Mouse (Mus musculus) splenic B cell, adult 2 months (primary cell): ENCODE measurements around the gene Kcnab2.
A peak's percentile ranks its signal among the peaks of the same experiment; 100 is the strongest.

Source experiments
- DNase-seq: peaks from one replicate; pipeline ENCODE4 v3.0.0-alpha.2; 2011; ENCODE audit warnings: low read depth, low spot score
- H3K27me3 ChIP-seq: 2 replicates; pipeline ENCODE4 v1.6.1; 2012; ENCODE audit warnings: mild to moderate bottlenecking, low read length, moderate library complexity, mixed read lengths; ENCODE audit not compliant: control insufficient read depth, poor library complexity, insufficient read depth, severe bottlenecking
- H3K36me3 ChIP-seq: 2 replicates; pipeline ENCODE4 v1.6.1; 2012; ENCODE audit warnings: mild to moderate bottlenecking, low read length, moderate library complexity, mixed read lengths; ENCODE audit not compliant: control insufficient read depth, poor library complexity, insufficient read depth, severe bottlenecking

Gene Kcnab2

DNA sequence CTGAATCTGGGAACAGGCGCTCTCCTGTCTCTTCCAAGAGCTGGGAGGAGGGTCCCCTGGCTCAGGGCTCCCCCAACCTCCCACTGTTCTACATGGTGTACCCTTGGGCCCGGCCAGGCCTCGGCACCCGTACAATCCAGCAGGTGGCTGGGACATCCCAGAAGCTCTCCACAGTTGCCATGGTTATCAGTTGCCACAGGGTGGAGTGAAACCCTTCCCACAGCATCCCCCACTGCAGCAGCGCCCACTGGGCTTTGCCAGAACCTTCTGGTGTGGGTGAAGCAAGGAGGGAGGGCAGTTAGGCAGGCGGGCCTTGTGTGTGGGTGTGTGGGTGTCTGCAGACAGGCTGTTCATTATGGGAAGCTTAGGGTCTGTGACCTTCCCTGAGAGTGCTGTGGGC is 9.7 kb downstream of the Kcnab2 start:
- no peak for DNase-seq
- Histone ChIP-seq H3K27me3 (no peaks in the 10 kb centered on the region), H3K36me3 (no peaks in the 10 kb centered on the region)

DNA sequence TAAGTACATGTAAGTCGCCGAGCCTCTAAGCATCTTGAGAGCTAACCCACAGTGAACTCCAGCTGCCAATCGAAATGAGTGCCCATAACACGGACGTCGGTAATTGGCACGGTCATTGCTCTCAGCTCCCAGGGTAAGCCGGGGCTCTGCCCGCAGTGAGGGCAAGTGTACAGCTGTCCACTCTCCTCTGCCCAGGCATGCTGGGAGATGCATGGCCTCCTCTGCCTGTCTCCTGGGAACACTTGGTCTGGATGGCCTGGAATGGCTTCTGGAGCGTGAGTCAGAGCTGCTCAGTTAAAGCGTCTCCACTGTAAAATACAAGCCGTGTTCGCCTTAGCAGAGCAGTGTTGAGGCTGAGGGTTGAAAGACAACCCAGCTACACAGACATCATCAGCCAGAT is 11.1 kb downstream of the Kcnab2 start:
- H3K27me3 ChIP-seq = no peaks in the 10 kb centered on the region

DNA sequence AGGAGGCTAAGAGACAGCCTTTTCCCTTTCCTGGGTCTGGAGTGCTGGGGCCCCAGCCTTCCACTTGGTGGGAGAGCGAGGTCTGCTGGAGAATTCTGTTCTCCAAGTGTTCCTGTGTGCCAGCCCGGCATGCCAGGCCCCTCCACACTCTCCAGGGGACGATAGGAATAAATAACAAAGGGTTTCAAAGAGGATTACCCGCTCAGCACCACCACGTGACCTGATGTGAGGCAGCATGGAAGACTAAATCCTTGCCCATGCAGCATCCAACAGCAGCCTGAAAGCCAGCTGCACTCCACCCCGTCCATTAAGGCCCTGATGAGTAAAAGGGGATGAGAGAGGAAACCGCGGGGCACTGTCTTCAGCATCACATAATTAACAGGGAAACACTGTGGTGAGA is 12.6 kb downstream of the Kcnab2 start:
- no peaks in the 10 kb centered on the region for H3K36me3 ChIP-seq

More for the DNA sequence above, 11.1 kb downstream of the Kcnab2 start:
- H3K36me3 ChIP-seq = no peaks in the 10 kb centered on the region
- DNase-seq = no peak

DNA sequence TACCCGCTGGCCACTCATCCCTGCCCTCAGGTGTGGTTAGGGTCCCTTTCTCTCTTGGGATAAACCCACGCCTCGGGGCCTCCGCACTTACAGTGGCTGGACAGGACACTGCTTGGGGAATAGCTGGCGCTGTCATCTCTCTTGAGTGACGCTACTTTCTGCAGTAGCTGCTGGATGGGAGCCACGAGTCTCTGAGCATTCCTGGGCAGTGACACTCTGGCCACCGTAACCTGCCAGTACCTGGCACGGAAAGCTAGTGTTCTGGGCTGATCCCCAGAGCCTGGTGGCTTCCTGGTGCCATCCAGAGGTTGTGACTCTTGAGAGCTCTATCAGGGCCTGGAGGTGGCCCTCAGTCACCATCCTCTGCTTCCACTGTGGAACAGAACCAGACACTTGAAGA is 14.5 kb downstream of the Kcnab2 start:
- Histone ChIP-seq H3K36me3 (no peaks in the 10 kb centered on the region), H3K27me3 (no peaks in the 10 kb centered on the region)
- no peak for DNase-seq

More for the DNA sequence above, 12.6 kb downstream of the Kcnab2 start:
- no peaks in the 10 kb centered on the region for H3K27me3 ChIP-seq
- DNase-seq = no peak

DNA sequence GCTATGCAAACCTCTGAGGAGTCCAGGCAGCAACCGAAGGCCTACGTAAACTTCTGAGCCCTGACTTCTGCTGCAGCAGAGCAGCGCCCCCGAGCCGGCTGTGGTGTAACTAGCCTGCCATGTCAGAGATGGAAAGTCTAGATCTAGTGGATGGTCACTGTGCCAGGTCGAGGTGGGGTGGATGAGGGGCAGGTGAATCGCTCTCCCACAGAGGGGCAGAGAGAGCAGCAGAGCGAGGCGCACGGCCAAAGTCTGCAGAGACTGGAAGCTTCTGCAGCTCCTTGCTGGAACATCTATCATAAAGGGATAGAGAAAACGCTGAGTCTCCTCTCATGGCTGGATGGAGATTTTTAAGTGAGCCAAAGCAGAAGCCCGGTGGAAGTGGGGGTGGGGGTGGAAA is 15.2 kb downstream of the Kcnab2 start:
- Histone ChIP-seq H3K36me3 (no peaks in the 10 kb centered on the region), H3K27me3 (no peaks in the 10 kb centered on the region)
- no peak for DNase-seq

DNA sequence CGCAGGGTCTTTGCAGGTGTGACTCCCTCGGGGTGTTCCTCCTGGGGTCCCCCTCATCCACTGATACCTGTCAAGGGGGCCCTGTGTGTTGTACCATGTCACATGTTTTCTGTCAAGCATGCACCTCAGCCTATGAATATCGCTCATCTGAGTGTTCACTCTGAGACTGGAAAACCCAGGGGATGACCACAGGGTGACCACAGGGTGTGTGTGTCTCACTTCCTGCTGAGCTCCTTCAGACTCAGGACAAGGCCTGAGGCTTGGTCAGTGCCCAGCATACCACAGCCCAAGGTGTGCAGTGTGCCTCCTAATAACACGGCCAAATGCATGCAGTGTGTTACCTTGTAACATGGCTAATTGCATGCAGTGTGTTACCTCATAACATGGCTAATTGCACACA is 20.0 kb downstream of the Kcnab2 start:
- Histone ChIP-seq H3K27me3 (no peaks in the 10 kb centered on the region), H3K36me3 (no peaks in the 10 kb centered on the region)
- no peak for DNase-seq

DNA sequence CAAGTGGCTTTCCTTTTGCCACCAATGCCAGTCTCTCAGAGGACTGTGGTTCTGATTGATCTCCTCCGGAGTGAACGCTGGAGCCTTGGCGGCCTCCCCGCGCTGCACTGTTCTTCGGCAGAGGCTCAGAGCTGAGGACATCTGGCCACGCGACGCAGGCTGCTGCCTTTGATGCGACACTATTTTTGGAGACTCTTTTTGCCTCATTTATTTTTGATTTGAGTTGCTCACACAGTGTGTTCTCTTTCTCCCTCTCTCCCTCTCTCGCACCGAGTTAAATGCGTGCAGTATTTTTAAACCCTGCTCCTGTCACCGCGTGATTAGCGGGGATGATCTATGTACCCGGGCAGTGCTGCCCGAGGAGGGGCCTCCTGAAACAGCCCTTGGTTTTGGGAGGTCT is 21.1 kb downstream of the Kcnab2 start:
- no peak for DNase-seq
- no peaks in the 10 kb centered on the region for H3K27me3 ChIP-seq
- H3K36me3 ChIP-seq = no peaks in the 10 kb centered on the region

DNA sequence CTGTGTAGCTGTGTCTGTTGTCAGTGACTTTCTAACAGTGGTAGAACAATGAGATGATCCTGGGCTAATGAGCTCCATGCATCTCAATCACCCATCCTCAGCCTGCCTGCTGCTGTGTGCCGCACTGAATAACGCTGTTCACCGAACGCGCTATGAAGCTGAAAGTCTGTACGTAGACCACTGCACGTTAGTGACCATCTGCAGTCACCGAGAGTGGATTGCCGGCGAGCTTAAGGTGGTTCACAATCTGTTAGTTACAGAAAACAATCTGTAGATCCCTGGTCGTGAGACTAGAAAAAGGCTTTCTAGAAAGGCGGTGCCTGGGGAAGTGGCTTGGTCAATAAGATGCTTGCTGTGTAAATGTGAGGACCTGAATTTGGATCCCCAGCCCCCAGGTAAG is 23.5 kb downstream of the Kcnab2 start:
- H3K27me3 ChIP-seq = no peaks in the 10 kb centered on the region
- no peaks in the 10 kb centered on the region for H3K36me3 ChIP-seq

DNA sequence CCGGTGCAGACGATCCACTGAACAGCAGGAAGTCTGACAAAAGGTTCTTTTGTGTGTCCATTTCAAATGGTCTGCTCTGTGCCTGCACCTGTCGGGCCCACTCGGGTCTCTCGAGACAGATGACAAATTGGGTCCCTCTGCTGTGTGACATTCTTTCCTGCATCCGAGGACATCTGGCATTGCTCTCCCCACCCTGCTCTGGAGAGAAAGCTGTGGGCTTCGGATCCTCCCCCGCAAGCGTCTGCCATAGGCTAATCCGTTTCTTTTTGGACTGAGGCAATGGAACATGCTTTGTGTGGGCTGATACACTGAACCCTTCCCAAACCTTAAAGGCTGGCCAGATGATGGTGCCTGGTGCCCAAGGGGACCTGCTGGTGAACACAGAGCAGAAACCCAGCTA is 24.6 kb downstream of the Kcnab2 start:
- Histone ChIP-seq H3K36me3 (no peaks in the 10 kb centered on the region), H3K27me3 (no peaks in the 10 kb centered on the region)
- DNase-seq = no peak

More for the DNA sequence above, 23.5 kb downstream of the Kcnab2 start:
- DNase-seq = no peak

DNA sequence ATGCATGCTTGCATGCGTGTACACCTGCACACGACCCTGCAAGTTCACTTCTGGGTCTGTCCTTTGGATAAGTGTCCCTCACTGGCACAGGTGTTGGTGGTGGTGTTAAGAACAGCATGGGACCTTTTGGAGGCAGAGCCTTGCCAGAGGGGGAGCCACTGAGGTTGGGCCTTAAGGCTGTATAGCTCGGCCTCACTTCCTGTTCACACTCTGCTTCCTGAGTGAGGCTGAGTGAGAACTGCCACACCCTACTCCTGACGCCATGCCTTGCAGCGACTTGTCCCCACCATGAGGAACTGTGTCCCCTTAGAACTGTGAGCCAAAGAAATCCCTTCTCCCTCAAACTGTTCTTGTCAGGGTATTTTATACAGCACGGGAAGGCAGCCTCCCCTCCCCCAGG is 26.3 kb downstream of the Kcnab2 start:
- no peaks in the 10 kb centered on the region for H3K36me3 ChIP-seq
- H3K27me3 ChIP-seq = no peaks in the 10 kb centered on the region
- peak; percentile 20 for DNase-seq

DNA sequence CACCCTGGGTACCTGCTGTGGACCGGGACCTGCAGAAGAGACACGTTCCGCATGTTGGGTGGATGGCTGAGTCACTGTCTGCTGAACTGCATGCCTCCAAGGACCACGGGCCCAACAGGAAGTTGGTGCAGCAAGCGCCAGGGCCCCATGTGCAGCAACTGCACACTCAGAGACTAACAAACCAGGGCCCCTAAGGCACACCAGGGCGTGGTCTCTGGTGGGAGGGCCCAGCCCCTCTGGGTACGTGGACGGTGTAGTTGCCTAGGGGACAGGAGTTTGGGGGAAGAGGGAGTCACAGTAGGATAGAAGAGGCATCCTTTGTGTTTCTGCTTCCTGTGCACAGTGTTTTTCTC is 29.0 kb downstream of the Kcnab2 start:
- Histone ChIP-seq H3K36me3 (no peaks in the 10 kb centered on the region), H3K27me3 (no peaks in the 10 kb centered on the region)
- peak; percentile 71 for DNase-seq

DNA sequence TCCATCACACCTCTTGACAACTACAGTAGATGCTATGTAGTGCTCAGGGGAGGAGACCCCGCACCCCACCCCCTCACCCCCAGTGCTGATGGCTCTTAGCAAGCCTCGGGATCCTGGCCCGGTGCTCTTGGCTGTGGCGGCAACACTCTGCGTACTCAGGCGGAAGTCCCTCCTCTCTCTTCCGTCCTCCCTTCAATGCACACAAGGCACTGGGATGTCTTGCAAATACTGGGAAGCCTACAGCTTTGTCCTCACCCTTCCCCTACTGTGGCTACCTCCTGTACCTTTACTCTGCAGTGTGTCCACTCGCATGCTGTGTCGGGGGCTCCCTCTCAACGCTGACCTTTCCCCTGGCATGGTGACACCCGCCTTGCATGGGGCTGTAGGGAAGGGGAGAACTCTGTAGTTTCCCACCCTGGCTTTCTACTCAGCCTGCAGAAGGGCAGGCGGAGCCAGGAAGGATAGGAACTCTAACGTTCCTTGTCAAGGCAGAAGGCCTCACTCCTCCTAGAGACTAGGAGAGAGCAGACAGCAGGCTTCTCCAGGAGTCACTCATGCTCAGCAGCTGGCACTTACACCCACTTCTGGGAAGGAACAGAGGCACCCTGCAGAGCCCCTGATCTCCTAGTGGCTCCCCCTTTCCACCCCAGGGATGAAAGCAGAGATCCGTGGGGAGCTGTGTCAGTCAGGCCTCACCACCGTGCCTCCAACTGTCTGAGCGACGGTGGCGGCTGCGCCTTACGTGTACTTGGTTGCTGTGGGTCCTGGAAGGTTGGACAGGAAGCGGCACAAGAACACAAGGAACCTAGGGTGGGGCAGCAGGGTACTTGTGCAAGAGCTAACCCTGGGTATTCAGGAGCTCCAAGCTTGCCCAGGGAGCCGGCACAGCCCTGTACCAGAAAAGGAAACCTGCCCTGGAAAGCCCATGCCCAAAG is 29.7 kb downstream of the Kcnab2 start:
- peak; percentile 11 for DNase-seq
- Histone ChIP-seq H3K27me3 (no peaks in the 10 kb centered on the region), H3K36me3 (no peaks in the 10 kb centered on the region)

DNA sequence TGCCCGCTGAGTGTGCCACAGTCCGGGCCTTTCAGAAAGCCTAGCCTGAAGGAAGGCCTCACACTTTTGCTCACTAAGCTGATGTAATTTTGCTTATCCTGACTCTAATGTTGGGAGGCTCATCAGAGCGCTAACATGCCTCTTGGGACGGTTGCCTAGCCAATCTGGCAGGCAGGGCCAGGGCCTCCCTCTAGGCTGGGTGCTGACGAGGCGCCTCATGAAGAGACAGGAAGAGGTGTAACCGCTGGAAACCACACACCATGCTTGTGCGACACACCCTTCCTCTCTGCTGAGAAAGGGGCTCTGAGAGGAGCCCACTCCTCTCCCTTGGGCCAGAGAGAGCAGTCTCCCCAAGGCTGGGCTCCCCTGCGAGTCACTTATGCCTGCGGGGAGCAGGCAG is 31.5 kb downstream of the Kcnab2 start:
- H3K27me3 ChIP-seq = no peaks in the 10 kb centered on the region
- DNase-seq = peak; percentile 64
- H3K36me3 ChIP-seq = no peaks in the 10 kb centered on the region; the same call in 1 of the 2 replicates

DNA sequence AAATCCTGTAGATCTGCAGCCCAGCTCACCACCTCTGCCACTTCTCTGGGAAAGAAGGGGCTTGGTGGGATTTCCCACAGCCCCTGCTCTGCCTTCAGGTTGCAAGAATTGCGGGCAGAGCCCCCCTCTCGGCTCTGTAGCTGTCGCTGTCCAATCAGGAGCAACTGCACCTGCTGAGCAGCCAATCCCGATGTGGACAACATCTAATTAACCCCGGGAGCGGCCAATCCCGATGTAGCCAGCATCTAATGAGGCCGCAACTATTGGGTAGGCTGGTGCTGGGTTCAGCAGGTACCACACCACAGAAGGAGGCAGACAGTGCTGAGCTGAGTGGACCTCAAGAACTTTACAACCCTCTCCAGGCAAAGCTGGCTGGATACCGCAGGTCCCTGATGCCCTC is 36.1 kb downstream of the Kcnab2 start:
- no peak for DNase-seq
- no peaks in the 10 kb centered on the region for H3K27me3 ChIP-seq
- H3K36me3 ChIP-seq = no peaks in the 10 kb centered on the region; the same call in none of the 2 replicates

DNA sequence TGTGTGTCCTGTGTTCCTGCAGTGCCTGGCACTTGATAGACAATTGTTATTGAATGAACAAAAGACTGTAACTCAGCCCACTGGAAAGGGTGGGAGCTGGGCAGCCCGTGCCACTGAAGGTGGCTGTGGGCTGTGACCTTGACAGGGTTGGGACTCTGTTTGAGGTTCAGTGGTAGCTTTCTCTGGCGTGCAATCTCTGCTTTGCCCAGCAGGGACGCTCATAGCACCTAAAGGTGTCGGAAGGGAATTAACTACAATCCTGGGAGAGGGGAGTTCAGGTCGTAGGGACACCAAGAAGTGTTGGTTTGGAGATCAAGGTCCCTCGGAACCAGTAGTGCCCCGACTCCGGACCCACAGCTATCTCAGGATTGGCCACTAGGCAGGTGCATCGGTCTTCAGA is 36.8 kb downstream of the Kcnab2 start:
- Histone ChIP-seq H3K27me3 (no peaks in the 10 kb centered on the region), H3K36me3 (no peaks in the 10 kb centered on the region; the same call in none of the 2 replicates)
- DNase-seq = no peak

DNA sequence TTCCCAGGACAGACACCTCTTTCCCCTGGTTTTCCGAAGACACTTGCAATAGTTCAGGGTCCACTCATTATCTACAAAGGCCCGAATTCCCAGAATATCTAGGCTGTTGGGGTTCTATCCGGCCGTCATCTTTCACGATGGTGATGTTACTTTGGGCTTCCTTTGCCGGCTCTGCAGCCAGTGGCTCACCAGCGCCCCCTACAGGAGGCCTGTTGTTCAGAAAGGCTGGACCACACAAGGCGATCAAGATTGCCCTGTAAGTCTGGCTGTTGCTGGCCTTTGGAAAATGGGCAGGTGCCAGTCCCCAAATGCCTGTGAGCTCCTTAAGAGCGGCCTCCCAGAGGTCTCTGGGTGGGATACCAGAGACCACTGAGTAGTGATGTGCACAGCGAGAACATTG is 42.4 kb downstream of the Kcnab2 start:
- Histone ChIP-seq H3K36me3 (peaks cover 2% of the 10 kb centered on the region; the same call in 1 of the 2 replicates), H3K27me3 (no peaks in the 10 kb centered on the region)
- DNase-seq = peak; percentile 71
